Mouse (Mus musculus) neutrophil, adult 65 days (primary cell): ENCODE measurements around the gene Phldb3. TPM values are rescaled to one million over a fixed set of nuclear protein-coding genes. Genes with fewer than 3 reads are reported as not detected.

Source experiments
- total RNA-seq: library from RNA; stranded (reverse); gene quantifications from 2 replicates; pipeline ENCODE4 v1.2.4, GENCODE M21; 2023

The Phldb3 gene
- total RNA-seq, result 5.0 and 6.5 TPM in 2 replicates

GRCm38 (mm10) chr7:24610144-24610878, at the start of gene Phldb3:
Gene Phldb3, plus strand, starts transcription at chr7:24610763.

GRCm38 (mm10) chr7:24587330-24588105, 23.0 kb upstream of the Phldb3 start, which contains the start of the genes Ethe1 and Zfp575:
Gene Ethe1, plus strand, starts transcription at chr7:24587543.
Gene Zfp575, minus strand, starts transcription at chr7:24587641.

GRCm38 (mm10) chr7:24636264-24636663, 25.7 kb downstream of the Phldb3 start, which contains the start of gene Lypd3:
Gene Lypd3, plus strand, starts transcription at chr7:24636550.

GRCm38 (mm10) chr7:24676575-24676974, 66.0 kb downstream of the Phldb3 start, which contains the start of gene Tex101:
Gene Tex101, minus strand, starts transcription at chr7:24676675.

Other genes starting within 250 kb of the Phldb3 start
- 18.0 and 26.6 TPM in 2 replicates for gene Kcnn4, start 240.5 kb upstream of the Phldb3 start, total RNA-seq
- gene Smg9, start 211.1 kb upstream of the Phldb3 start, total RNA-seq, result 55.2 and 65.2 TPM in 2 replicates
- 2.0 and 2.1 TPM in 2 replicates for gene Irgc1, start 158.5 kb upstream of the Phldb3 start, total RNA-seq
- gene Plaur, start 148.3 kb upstream of the Phldb3 start, total RNA-seq, result 1,192 and 1,464 TPM in 2 replicates
- gene Cadm4, start 128.7 kb upstream of the Phldb3 start, total RNA-seq, result 0.29 TPM in 1 of 2 replicates, not detected in the other
- gene Zfp428, start 103.8 kb upstream of the Phldb3 start, total RNA-seq, result 0.41 TPM in 1 of 2 replicates, not detected in the other
- gene AC161166.1, start 98.3 kb upstream of the Phldb3 start, total RNA-seq, result not detected in 2 replicates
- 4.4 and 6.3 TPM in 2 replicates for gene Irgq, start 80.1 kb upstream of the Phldb3 start, total RNA-seq
- gene Pinlyp, start 64.6 kb upstream of the Phldb3 start, total RNA-seq, result not detected in 2 replicates
- 29.1 and 35.1 TPM in 2 replicates for gene Xrcc1, start 64.5 kb upstream of the Phldb3 start, total RNA-seq
- 57.3 and 69.3 TPM in 2 replicates for gene Ethe1, start 23.2 kb upstream of the Phldb3 start, total RNA-seq
- 0.14 and 0.22 TPM in 2 replicates for gene Zfp575, start 23.1 kb upstream of the Phldb3 start, total RNA-seq
- not detected in 2 replicates for gene Lypd3, start 25.8 kb downstream of the Phldb3 start, total RNA-seq
- not detected in 2 replicates for gene Tex101, start 65.9 kb downstream of the Phldb3 start, total RNA-seq
- gene BC049730, start 98.5 kb downstream of the Phldb3 start, total RNA-seq, result 1.6 and 2.2 TPM in 2 replicates
- gene Gm4763, start 116.1 kb downstream of the Phldb3 start, total RNA-seq, result 5.8 and 13.4 TPM in 2 replicates
- gene Cd177, start 149.5 kb downstream of the Phldb3 start, total RNA-seq, result 1,275 and 1,351 TPM in 2 replicates
- 69.9 and 84.9 TPM in 2 replicates for gene Ceacam10, start 166.4 kb downstream of the Phldb3 start, total RNA-seq